Mouse (Mus musculus) ES-Bruce4 (cell line): ENCODE results near the gene Scrn1.

Experiments
- CTCF ChIP-seq: IDR thresholded peaks from one replicate; pipeline ENCODE4 v1.8.1; 2011; ENCODE audit warnings: low read depth, low read length
- EP300 ChIP-seq: IDR thresholded peaks from 2 replicates; pipeline ENCODE4 v1.6.1; 2011; ENCODE audit warnings: low read depth, low read length; ENCODE audit not compliant: insufficient read depth
- POLR2A ChIP-seq: IDR thresholded peaks from one replicate; pipeline ENCODE4 v1.8.1; 2011; ENCODE audit warnings: low read length; ENCODE audit not compliant: insufficient read depth

DNA sequence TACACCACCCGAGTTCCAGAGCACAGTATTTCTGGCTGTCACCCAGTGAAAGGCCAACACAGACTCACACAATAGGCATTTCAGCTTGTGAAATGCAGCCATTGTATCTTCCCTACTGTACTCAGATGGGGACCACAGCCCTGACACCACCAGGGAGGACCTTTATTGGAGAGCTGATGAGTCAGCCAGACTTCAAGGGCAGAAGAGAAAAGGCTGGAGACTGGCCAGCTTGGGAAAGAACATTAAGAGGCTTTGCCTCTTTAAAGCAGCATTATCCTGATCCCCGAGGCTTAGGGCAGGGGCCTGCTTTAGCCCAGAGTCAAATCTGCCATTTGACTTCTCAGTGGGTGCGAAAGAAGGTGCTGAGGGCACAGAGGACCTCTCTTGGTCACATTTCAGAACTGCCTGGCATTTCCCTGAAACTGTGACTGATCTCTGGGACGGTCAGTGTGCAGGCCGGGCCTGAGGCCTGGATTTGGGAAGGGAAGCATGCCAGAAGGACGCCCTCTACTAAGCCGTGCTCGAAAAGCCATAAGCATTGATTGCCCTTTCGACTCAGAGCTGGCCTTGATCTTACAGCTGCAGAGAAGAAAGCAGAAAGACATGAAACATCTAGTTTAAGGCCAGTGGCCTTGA is 25.9 kb downstream of the Scrn1 start:
- TF ChIP-seq EP300: no peak
- TF ChIP-seq CTCF: no peak
- no peak for TF ChIP-seq POLR2A
